Mouse (Mus musculus): ENCODE results near the gene Atp6v0c. TPM values are rescaled to one million over a fixed set of nuclear protein-coding genes. Genes with fewer than 3 reads are reported as not detected.
A peak's percentile ranks its signal among the peaks of the same experiment; 100 is the strongest.

Atp6v0c gene
- polyA plus RNA-seq, 1 experiment, result 2,309 TPM

- DNase-seq, result no peak
- Histone ChIP-seq H3K4me1 (ENCODE audit: control insufficient read depth, insufficient read depth, low read length) (peaks cover 31% of the 10 kb centered on the region), H3K27me3 (ENCODE audit: control insufficient read depth, insufficient read depth, low read length) (no peaks in the 10 kb centered on the region), H3K27ac (ENCODE audit: insufficient read depth, low read length) (no peak overlapping the region; the same call in 1 of the 2 replicates), H3K4me3 (replicated peaks; ENCODE audit: insufficient read depth, low read depth, low read length) (peak overlapping the region; percentile 65)
- TF ChIP-seq CTCF (IDR thresholded peaks at IDR 0.05; ENCODE audit: borderline replicate concordance, insufficient read depth, low read depth, low read length), result no peak
- TF ChIP-seq POLR2A (IDR thresholded peaks at IDR 0.05; ENCODE audit: borderline replicate concordance, insufficient read depth, low read length), result no peak
- WGBS, result 1% methylated on average over 7 of the region's 7 CpGs
Observed at GRCm38 (mm10) chr17:24204846-24205245, 35.3 kb upstream of the Atp6v0c start.

- WGBS, result 46% methylated on average over 3 of the region's 3 CpGs
- DNase-seq, result no peak
- TF ChIP-seq POLR2A (IDR thresholded peaks at IDR 0.05; ENCODE audit: borderline replicate concordance, insufficient read depth, low read length), result no peak
- H3K4me1 ChIP-seq (ENCODE audit: control insufficient read depth, insufficient read depth, low read length), result peaks cover 33% of the 10 kb centered on the region
- no peaks in the 10 kb centered on the region for H3K27me3 ChIP-seq (ENCODE audit: control insufficient read depth, insufficient read depth, low read length)
- peak overlapping the region; percentile 23 for H3K4me3 ChIP-seq (replicated peaks; ENCODE audit: insufficient read depth, low read depth, low read length)
- H3K27ac ChIP-seq (ENCODE audit: insufficient read depth, low read length), result no peak overlapping the region
Observed at GRCm38 (mm10) chr17:24203611-24204534, 34.4 kb upstream of the Atp6v0c start.

GRCm38 (mm10) chr17:24203068-24203467 lies 33.6 kb upstream of the Atp6v0c start:
- H3K4me1 ChIP-seq (ENCODE audit: control insufficient read depth, insufficient read depth, low read length), result peaks cover 33% of the 10 kb centered on the region
- WGBS, result 76% methylated on average over 4 of the region's 4 CpGs
- TF ChIP-seq POLR2A (IDR thresholded peaks at IDR 0.05; ENCODE audit: borderline replicate concordance, insufficient read depth, low read length) (no peak), CTCF (IDR thresholded peaks at IDR 0.05; ENCODE audit: borderline replicate concordance, insufficient read depth, low read depth, low read length) (no peak)

GRCm38 (mm10) chr17:24201092-24201491 lies 31.6 kb upstream of the Atp6v0c start:
- Histone ChIP-seq H3K4me1 (ENCODE audit: control insufficient read depth, insufficient read depth, low read length) (peaks cover 45% of the 10 kb centered on the region), H3K4me3 (replicated peaks; ENCODE audit: insufficient read depth, low read depth, low read length) (no peak overlapping the region), H3K27ac (ENCODE audit: insufficient read depth, low read length) (no peak overlapping the region), H3K27me3 (ENCODE audit: control insufficient read depth, insufficient read depth, low read length) (no peaks in the 10 kb centered on the region)
- no peak for DNase-seq
- TF ChIP-seq CTCF (IDR thresholded peaks at IDR 0.05; ENCODE audit: borderline replicate concordance, insufficient read depth, low read depth, low read length) (no peak), POLR2A (IDR thresholded peaks at IDR 0.05; ENCODE audit: borderline replicate concordance, insufficient read depth, low read length) (no peak)
- WGBS, result 70% methylated on average over 4 of the region's 4 CpGs

More at GRCm38 (mm10) chr17:24203068-24203467, 33.6 kb upstream of the Atp6v0c start:
- no peak overlapping the region for H3K27ac ChIP-seq (ENCODE audit: insufficient read depth, low read length)
- no peak for DNase-seq
- no peaks in the 10 kb centered on the region for H3K27me3 ChIP-seq (ENCODE audit: control insufficient read depth, insufficient read depth, low read length)
- no peak overlapping the region for H3K4me3 ChIP-seq (replicated peaks; ENCODE audit: insufficient read depth, low read depth, low read length)

- Histone ChIP-seq H3K27me3 (ENCODE audit: control insufficient read depth, insufficient read depth, low read length) (no peaks in the 10 kb centered on the region), H3K4me1 (ENCODE audit: control insufficient read depth, insufficient read depth, low read length) (peaks cover 47% of the 10 kb centered on the region), H3K27ac (ENCODE audit: insufficient read depth, low read length) (peak overlapping the region; percentile 44; the same call in 1 of the 2 replicates), H3K4me3 (replicated peaks; ENCODE audit: insufficient read depth, low read depth, low read length) (no peak overlapping the region)
- no peak for TF ChIP-seq POLR2A (IDR thresholded peaks at IDR 0.05; ENCODE audit: borderline replicate concordance, insufficient read depth, low read length)
- no peak for TF ChIP-seq CTCF (IDR thresholded peaks at IDR 0.05; ENCODE audit: borderline replicate concordance, insufficient read depth, low read depth, low read length)
- WGBS, result 54% methylated on average over 4 of the region's 4 CpGs
- DNase-seq, result peak in 1 of 2 experiments; percentile 39
Observed at GRCm38 (mm10) chr17:24199741-24200140, 30.2 kb upstream of the Atp6v0c start.

- peak overlapping the region; percentile 44 for H3K27ac ChIP-seq (ENCODE audit: insufficient read depth, low read length)
- TF ChIP-seq CTCF (IDR thresholded peaks at IDR 0.05; ENCODE audit: borderline replicate concordance, insufficient read depth, low read depth, low read length) (no peak), POLR2A (IDR thresholded peaks at IDR 0.05; ENCODE audit: borderline replicate concordance, insufficient read depth, low read length) (no peak)
- no peak overlapping the region for H3K4me3 ChIP-seq (replicated peaks; ENCODE audit: insufficient read depth, low read depth, low read length)
- peak; percentile 60 to 78 for DNase-seq
- H3K27me3 ChIP-seq (ENCODE audit: control insufficient read depth, insufficient read depth, low read length), result no peaks in the 10 kb centered on the region
- WGBS, result 10% methylated on average over 4 of the region's 4 CpGs
- H3K4me1 ChIP-seq (ENCODE audit: control insufficient read depth, insufficient read depth, low read length), result peaks cover 42% of the 10 kb centered on the region
Observed at GRCm38 (mm10) chr17:24199252-24199651, 29.8 kb upstream of the Atp6v0c start.

GRCm38 (mm10) chr17:24197032-24197824 lies 27.7 kb upstream of the Atp6v0c start:
- no peaks in the 10 kb centered on the region for H3K27me3 ChIP-seq (ENCODE audit: control insufficient read depth, insufficient read depth, low read length)
- H3K4me1 ChIP-seq (ENCODE audit: control insufficient read depth, insufficient read depth, low read length), result peaks cover 42% of the 10 kb centered on the region
- 37% methylated on average over 15 of the region's 15 CpGs for WGBS
- TF ChIP-seq POLR2A (IDR thresholded peaks at IDR 0.05; ENCODE audit: borderline replicate concordance, insufficient read depth, low read length), result no peak
- TF ChIP-seq CTCF (IDR thresholded peaks at IDR 0.05; ENCODE audit: borderline replicate concordance, insufficient read depth, low read depth, low read length), result no peak
- no peak overlapping the region for H3K4me3 ChIP-seq (replicated peaks; ENCODE audit: insufficient read depth, low read depth, low read length)
- H3K27ac ChIP-seq (ENCODE audit: insufficient read depth, low read length), result no peak overlapping the region
- DNase-seq, result peak; percentile 43 to 56

Measured in cerebellum, adult 2 months (tissue).